In the genomic region with DNA sequence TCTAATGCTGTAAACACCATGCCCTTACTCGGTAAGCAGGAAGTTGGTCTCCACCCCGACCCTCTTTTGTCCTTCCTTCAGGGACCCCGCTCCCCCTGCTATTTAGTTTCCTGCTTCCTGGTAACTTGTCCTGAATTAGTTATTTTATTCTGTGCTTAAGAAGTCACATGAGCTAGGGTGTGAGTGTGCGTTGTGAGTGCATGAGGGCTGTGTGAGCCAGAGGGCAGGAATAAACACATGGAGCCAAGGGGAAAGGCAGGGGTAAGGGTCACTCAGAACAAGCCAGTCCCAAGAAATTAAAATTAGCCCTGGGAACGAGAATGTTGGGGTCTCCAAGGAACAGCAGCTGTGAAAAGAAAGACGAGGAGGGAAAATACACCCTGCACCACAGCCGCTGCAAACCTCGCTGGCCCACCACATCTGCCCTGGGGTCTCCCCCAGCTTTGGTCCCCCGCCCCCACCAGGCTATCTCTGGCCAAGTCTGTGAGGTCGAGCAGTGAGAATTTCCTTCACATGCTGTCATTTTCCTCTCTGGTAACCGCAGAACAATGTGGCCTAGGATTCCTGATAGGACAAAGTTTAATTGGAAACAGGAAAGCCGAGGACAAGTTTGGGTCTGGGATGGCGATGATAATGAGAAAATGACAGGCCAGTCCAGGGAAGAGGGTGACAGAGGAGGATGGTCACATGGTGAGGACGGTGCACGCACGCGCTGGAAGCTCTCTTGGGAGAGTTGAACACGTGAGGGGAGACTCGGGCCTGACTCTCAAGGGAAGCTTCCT, we compare ENCODE assay signal across 9 mouse cellular contexts. TPM values are rescaled to one million over a fixed set of nuclear protein-coding genes. Genes with fewer than 3 reads are reported as not detected.
DNase-seq lines count a peak whose midpoint lies in the region; ATAC-seq and TF ChIP-seq lines count a peak whose summit lies in the region.
"Had no signal": no experiment of that assay in that cellular context is flagged by ENCODE, and none has a peak within 500 bp of the region (broad histone marks: within the 10 kb centered on the region; RNA-seq: fewer than 3 reads in every experiment).

No protein-coding gene starts in this region.

- peaks cover 15% of the 10 kb centered on the region for H3K4me1 ChIP-seq in heart, embryonic 13.5 days
- H3K4me1 ChIP-seq: hindbrain, embryonic 15.5 days had no signal

- peak overlapping the region; percentile 81 for H3K27ac ChIP-seq in gastrocnemius, adult 2 months
- peak overlapping the region; percentile 66 for H3K27ac ChIP-seq in heart, embryonic 13.5 days (replicated peaks)
- H3K27ac ChIP-seq: hindbrain, embryonic 15.5 days had no signal

- no peaks in the 10 kb centered on the region for H3K9me3 ChIP-seq in heart, embryonic 13.5 days
- H3K9me3 ChIP-seq: hindbrain, embryonic 15.5 days had no signal

- H3K27me3 ChIP-seq in heart, embryonic 13.5 days (replicated peaks) = 0 out of 2 replicates have a peak, but pooled peaks cover 5% of the 10 kb centered on the region
- H3K27me3 ChIP-seq: hindbrain, embryonic 15.5 days had no signal

- ATAC-seq in heart, embryonic 13.5 days (ENCODE audit: extremely low read depth, insufficient number of reproducible peaks, low FRiP score, low TSS enrichment) = no peak

- no peak overlapping the region for H3K4me2 ChIP-seq in heart, embryonic 13.5 days
- H3K4me2 ChIP-seq: hindbrain, embryonic 15.5 days had no signal

- intact Hi-C loops in gastrocnemius, adult 2 months (cut with DNase I) = no loop called here

- H3K36me3 ChIP-seq in heart, embryonic 13.5 days = no peaks in the 10 kb centered on the region
- H3K36me3 ChIP-seq: hindbrain, embryonic 15.5 days had no signal

- H3K4me3 ChIP-seq in gastrocnemius, adult 2 months = no peak overlapping the region
- no peak overlapping the region for H3K4me3 ChIP-seq in heart, embryonic 13.5 days
- H3K4me3 ChIP-seq: hindbrain, embryonic 15.5 days had no signal

- WGBS in heart, embryonic 13.5 days = 40% methylated on average over 19 of the region's 19 CpGs

- no peak overlapping the region for H3K9ac ChIP-seq in heart, embryonic 13.5 days
- H3K9ac ChIP-seq: hindbrain, embryonic 15.5 days had no signal

- TF ChIP-seq CTCF in gastrocnemius, adult 2 months (IDR thresholded peaks at IDR 0.05) = no peak

- peak; percentile 54 for DNase-seq in gastrocnemius, adult 2 months
- no peak for DNase-seq in gastrocnemius, postnatal 10 days
- peak; percentile 66 to 76 for DNase-seq in kidney, postnatal 4 days
- peak; percentile 58 to 73 for DNase-seq in lung, postnatal 4 days
- no peak for DNase-seq in thymus, postnatal 25 days
- no peak for DNase-seq in right cerebral cortex, adult 2 months (ENCODE audit: low spot score in 2 of 2)
- DNase-seq in layer of hippocampus, postnatal 10 days (ENCODE audit: low spot score in 2 of 2) = no peak

RNA-seq across cellular contexts. Expression of gene Timp3, which starts 26.6 kb away (rescaled TPM):
- total RNA-seq in gastrocnemius, adult 2 months (2021) = 10 to 100 TPM; 71.5 to 81.6 TPM
- total RNA-seq in gastrocnemius, postnatal 10 days (2021) = 100 to 1,000 TPM; 104 to 106 TPM
- 65.6 and 69.3 TPM in 2 replicates for polyA plus RNA-seq in heart, embryonic 13.5 days (2015; fragmentation: Nextera tagmentation; extraction: Ambion mirVana)
- total RNA-seq in layer of hippocampus, postnatal 10 days (2021) = 10 to 100 TPM; 54.9 to 59.8 TPM

Comparison
In these comparisons a context has a peak if more than half of its experiments do, and no peak if none do; other contexts are left out.
1. DNase-seq: peak in gastrocnemius, adult 2 months (single experiment), kidney, postnatal 4 days (2 of 2) and lung, postnatal 4 days (2 of 2); none in gastrocnemius, postnatal 10 days (single experiment), thymus, postnatal 25 days (single experiment), right cerebral cortex, adult 2 months (0 of 2) and layer of hippocampus, postnatal 10 days (0 of 2).